Mouse (Mus musculus): Measurements from ENCODE around the gene Stx12.

DNA sequence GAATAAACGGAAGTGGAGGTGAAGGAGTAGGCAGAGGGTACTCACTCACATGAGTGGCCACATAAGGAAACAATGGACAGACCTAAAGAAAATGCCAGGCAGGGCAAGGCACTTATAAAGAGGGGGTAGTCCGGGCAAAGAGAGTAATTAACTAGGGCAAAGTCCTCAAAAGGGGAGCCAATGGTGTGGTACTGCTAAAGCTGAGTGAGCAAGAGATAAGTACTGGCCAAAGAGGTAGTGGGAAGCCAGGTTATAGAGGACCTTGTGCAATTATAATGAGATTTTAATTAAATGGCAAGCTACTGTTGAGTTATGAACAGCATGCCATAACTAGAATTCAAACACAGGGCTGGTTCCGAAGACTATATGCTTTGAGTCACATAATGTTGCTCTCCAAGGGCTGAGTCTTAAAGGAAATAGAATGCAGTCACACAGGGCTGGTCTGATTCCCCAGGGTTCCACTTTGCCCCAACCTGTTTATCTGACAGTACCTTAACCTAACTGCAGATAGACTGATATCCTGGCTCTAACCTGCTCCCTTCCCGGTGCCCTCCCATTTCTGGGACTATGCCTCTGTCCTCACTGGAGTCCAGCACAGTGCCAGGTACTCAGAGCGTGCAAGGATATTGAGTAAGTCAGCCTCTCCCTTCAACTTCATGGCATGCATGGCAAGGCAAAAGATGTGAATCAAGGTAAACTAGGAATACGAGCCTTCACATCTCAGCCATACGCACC is 9.8 kb downstream of the Stx12 start:
- TF ChIP-seq POLR2A (IDR thresholded peaks at IDR 0.05; ENCODE audit: borderline replicate concordance, extremely low read depth, insufficient read depth, insufficient read length, poor library complexity, severe bottlenecking) (no peak), CTCF (IDR thresholded peaks at IDR 0.05; ENCODE audit: borderline replicate concordance, extremely low read depth, insufficient read depth, insufficient read length) (no peak)

Data from brain, embryonic 14.5 days (tissue).